Mouse (Mus musculus) mesoderm, embryonic 11.5 days (tissue): ENCODE data around the gene Cd2.

ENCODE experiments used
- DNase-seq: peaks from one replicate; pipeline ENCODE4 v3.0.0-alpha.2; 2012; ENCODE audit warnings: low read depth, low spot score

Cd2 gene

GRCm38 (mm10) chr3:101293571-101294135 is 5.9 kb upstream of the Cd2 start:
- DNase-seq, result no peak

- DNase-seq, result no peak
Measured at GRCm38 (mm10) chr3:101292611-101293010, 4.9 kb upstream of the Cd2 start.

- no peak for DNase-seq
Measured at GRCm38 (mm10) chr3:101290587-101291520, 3.1 kb upstream of the Cd2 start.

- no peak for DNase-seq
Measured at GRCm38 (mm10) chr3:101290036-101290435, 2.3 kb upstream of the Cd2 start.

- no peak for DNase-seq
Measured at GRCm38 (mm10) chr3:101289406-101289805, 1.7 kb upstream of the Cd2 start.

GRCm38 (mm10) chr3:101286336-101287325 is 1.1 kb downstream of the Cd2 start:
- DNase-seq, result no peak

- DNase-seq, result no peak
Measured at GRCm38 (mm10) chr3:101285851-101286250, 1.9 kb downstream of the Cd2 start.

GRCm38 (mm10) chr3:101285021-101285615 is 2.6 kb downstream of the Cd2 start:
- DNase-seq, result no peak

GRCm38 (mm10) chr3:101283869-101284706 is 3.7 kb downstream of the Cd2 start:
- DNase-seq, result no peak

GRCm38 (mm10) chr3:101283441-101283840 is 4.3 kb downstream of the Cd2 start:
- no peak for DNase-seq

- no peak for DNase-seq
Measured at GRCm38 (mm10) chr3:101282556-101283180, 5.1 kb downstream of the Cd2 start.

GRCm38 (mm10) chr3:101281841-101282240 is 5.9 kb downstream of the Cd2 start:
- no peak for DNase-seq

- no peak for DNase-seq
Measured at GRCm38 (mm10) chr3:101280348-101281311, 7.1 kb downstream of the Cd2 start.

GRCm38 (mm10) chr3:101279561-101279960 is 8.2 kb downstream of the Cd2 start:
- DNase-seq, result no peak

GRCm38 (mm10) chr3:101278396-101278795 is 9.3 kb downstream of the Cd2 start:
- no peak for DNase-seq

GRCm38 (mm10) chr3:101277830-101278229 is 9.9 kb downstream of the Cd2 start:
- DNase-seq, result no peak

- no peak for DNase-seq
Measured at GRCm38 (mm10) chr3:101276501-101277320, 11.0 kb downstream of the Cd2 start.
